Mouse (Mus musculus): ENCODE results near the gene Fam111a. TPM values are rescaled to one million over a fixed set of nuclear protein-coding genes. Genes with fewer than 3 reads are reported as not detected.

Gene Fam111a
- total and polyA plus RNA-seq, 3 experiments = 47.6 to 103 (median 92.6) TPM

DNA sequence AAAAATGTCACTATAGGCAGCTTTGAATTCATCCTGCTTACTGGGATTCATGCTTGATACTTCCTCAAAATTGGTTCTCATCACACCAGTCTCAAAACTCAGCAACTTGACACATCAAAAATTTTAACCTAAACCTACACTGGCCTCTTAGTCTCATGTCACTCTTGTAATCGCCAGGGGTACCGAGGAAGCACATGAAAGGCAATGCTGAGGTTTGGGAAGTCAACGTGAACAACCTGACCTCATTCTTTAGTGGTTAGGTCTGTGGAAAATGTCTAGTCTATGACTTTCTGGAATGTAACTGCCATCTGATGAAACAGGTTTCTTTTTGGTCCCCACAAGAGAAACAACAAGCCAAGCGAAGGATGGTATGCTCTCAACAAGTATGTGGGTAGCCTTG, 89.4 kb downstream of the Fam111a start:
- in situ Hi-C loops (cut with MboI; ENCODE audit: low pct_ligation_motif_present, low pct_unique_long_range_greater_than_20kb, low sequenced_read_pairs) = no loop called here
- no peaks in the 10 kb centered on the region for H3K9me3 ChIP-seq (replicated peaks; ENCODE audit: low read length)

DNA sequence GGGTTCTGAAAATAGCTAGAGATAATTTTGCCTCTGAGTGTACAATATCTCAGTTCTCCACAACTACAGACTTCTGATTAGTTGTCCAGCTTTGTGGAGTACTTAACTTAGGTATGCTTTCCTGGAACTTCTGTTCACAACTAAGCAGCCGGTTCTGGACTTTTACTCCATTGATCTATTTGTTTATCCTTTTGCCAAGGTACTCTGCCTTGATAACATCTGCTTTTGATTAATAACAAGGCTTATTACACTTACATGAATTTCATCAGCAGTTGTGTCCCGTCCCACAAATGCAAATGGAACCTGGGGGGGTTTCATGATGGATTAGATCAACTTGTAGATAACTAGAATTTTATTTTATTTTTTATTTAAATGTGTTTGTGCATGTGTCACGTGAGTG, 91.3 kb downstream of the Fam111a start:
- in situ Hi-C loops (cut with MboI; ENCODE audit: low pct_ligation_motif_present, low pct_unique_long_range_greater_than_20kb, low sequenced_read_pairs) = no loop called here
- TF ChIP-seq BHLHE40 (IDR thresholded peaks at IDR 0.05; ENCODE audit: low read depth, low read length) (no peak), MAFK (IDR thresholded peaks at IDR 0.05; ENCODE audit: insufficient replicate concordance, low read length) (no peak), HCFC1 (IDR thresholded peaks at IDR 0.05; ENCODE audit: low read depth, low read length) (no peak), MEF2A (IDR thresholded peaks at IDR 0.05; ENCODE audit: borderline replicate concordance, low read depth, low read length) (no peak), NRF1 (IDR thresholded peaks at IDR 0.05; ENCODE audit: low read depth, low read length) (no peak), TCF12 (IDR thresholded peaks at IDR 0.05; ENCODE audit: low read depth, low read length) (no peak)
- dilution Hi-C loops (cut with MboI; ENCODE audit: extremely low pct_ligation_motif_present, extremely low pct_unique_long_range_greater_than_20kb, low sequenced_read_pairs) = no loop called here

More for the DNA sequence above, 89.4 kb downstream of the Fam111a start:
- Histone ChIP-seq H3K79me2 (replicated peaks; ENCODE audit: control insufficient read depth, extremely low read depth, insufficient read depth, poor library complexity, severe bottlenecking) (no peaks in the 10 kb centered on the region), H3K27ac (ENCODE audit: insufficient read depth, low read depth) (no peak overlapping the region), H3K36me3 (replicated peaks in 1 of 2; ENCODE audit: control insufficient read depth in 1 of 2, insufficient read depth in 1 of 2, low read length in 1 of 2) (no peaks in the 10 kb centered on the region), H3K4me3 (replicated peaks in 1 of 3; ENCODE audit: low read depth in 2 of 3, low read length in 2 of 3, poor library complexity in 1 of 3) (no peak overlapping the region), H3K4me1 (ENCODE audit: control insufficient read depth in 1 of 2, insufficient read depth in 2 of 2) (peaks cover 0 to 4% of the 10 kb centered on the region in 2 experiments; a peak in 1 of 4 replicates), H3K9ac (ENCODE audit: insufficient read depth, low read depth) (no peak overlapping the region), H3K4me2 (ENCODE audit: insufficient read depth, low read depth, poor library complexity, severe bottlenecking) (no peak overlapping the region), H3K27me3 (replicated peaks) (no peaks in the 10 kb centered on the region)
- TF ChIP-seq POLR2A (IDR thresholded peaks at IDR 0.05; ENCODE audit: low read depth, low read length) (no peak), ETS1 (conservative IDR thresholded peaks at IDR 0.05; ENCODE audit: low read depth, low read length) (no peak), TBP (conservative IDR thresholded peaks at IDR 0.05; ENCODE audit: low read depth, low read length) (no peak), ZMIZ1 (IDR thresholded peaks at IDR 0.05; ENCODE audit: low read depth, low read length) (no peak), HCFC1 (IDR thresholded peaks at IDR 0.05; ENCODE audit: low read depth, low read length) (no peak), NRF1 (IDR thresholded peaks at IDR 0.05; ENCODE audit: low read depth, low read length) (no peak), JUND (conservative IDR thresholded peaks at IDR 0.05; ENCODE audit: low read depth, low read length) (no peak), ELF1 (IDR thresholded peaks at IDR 0.05; ENCODE audit: low read depth, low read length) (no peak), GABPA (IDR thresholded peaks at IDR 0.05; ENCODE audit: insufficient replicate concordance, low read depth, low read length) (no peak), ZNF384 (IDR thresholded peaks at IDR 0.05; ENCODE audit: low read depth, low read length) (no peak)
- DNase-seq (ENCODE audit: extremely low read depth) = no peak
- dilution Hi-C loops (cut with MboI; ENCODE audit: extremely low pct_ligation_motif_present, extremely low pct_unique_long_range_greater_than_20kb, low sequenced_read_pairs) = no loop called here

More for the DNA sequence above, 91.3 kb downstream of the Fam111a start:
- no peak overlapping the region for H3K9ac ChIP-seq (ENCODE audit: insufficient read depth, low read depth)
- no peak overlapping the region for H3K4me3 ChIP-seq (replicated peaks in 1 of 3; ENCODE audit: low read depth in 2 of 3, low read length in 2 of 3, poor library complexity in 1 of 3)
- DNase-seq (ENCODE audit: extremely low read depth) = no peak
- H3K27me3 ChIP-seq (replicated peaks) = no peaks in the 10 kb centered on the region
- no peaks in the 10 kb centered on the region for H3K36me3 ChIP-seq (replicated peaks in 1 of 2; ENCODE audit: control insufficient read depth in 1 of 2, insufficient read depth in 1 of 2, low read length in 1 of 2)
- peaks cover 0 to 5% of the 10 kb centered on the region in 2 experiments; a peak in 1 of 4 replicates for H3K4me1 ChIP-seq (ENCODE audit: control insufficient read depth in 1 of 2, insufficient read depth in 2 of 2)
- no peaks in the 10 kb centered on the region for H3K9me3 ChIP-seq (replicated peaks; ENCODE audit: low read length)
- H3K4me2 ChIP-seq (ENCODE audit: insufficient read depth, low read depth, poor library complexity, severe bottlenecking) = no peak overlapping the region
- H3K27ac ChIP-seq (ENCODE audit: insufficient read depth, low read depth) = no peak overlapping the region
- H3K79me2 ChIP-seq (replicated peaks; ENCODE audit: control insufficient read depth, extremely low read depth, insufficient read depth, poor library complexity, severe bottlenecking) = no peaks in the 10 kb centered on the region
